Mouse (Mus musculus): ENCODE data around the gene Cplx3. TPM values are rescaled to one million over a fixed set of nuclear protein-coding genes. Genes with fewer than 3 reads are reported as not detected.

Cplx3 gene
- polyA plus RNA-seq, 1 experiment from 2014 or later: not detected

GRCm38 (mm10) chr9:57644944-57645893, 39.1 kb upstream of the Cplx3 start:
- ATAC-seq (replicated peaks; ENCODE audit: low FRiP score): peak; percentile 89
- Histone ChIP-seq H3K9me3 (replicated peaks) (no peaks in the 10 kb centered on the region), H3K4me3 (replicated peaks) (peak overlapping the region; percentile 95), H3K36me3 (peaks cover 9% of the 10 kb centered on the region), H3K27ac (peak overlapping the region; percentile 98), H3K27me3 (no peaks in the 10 kb centered on the region), H3K4me2 (peak overlapping the region; percentile 92), H3K9ac (peak overlapping the region; percentile 100), H3K4me1 (peaks cover 51% of the 10 kb centered on the region)
- WGBS: under 1% methylated on average over 81 of the region's 85 CpGs

DNA sequence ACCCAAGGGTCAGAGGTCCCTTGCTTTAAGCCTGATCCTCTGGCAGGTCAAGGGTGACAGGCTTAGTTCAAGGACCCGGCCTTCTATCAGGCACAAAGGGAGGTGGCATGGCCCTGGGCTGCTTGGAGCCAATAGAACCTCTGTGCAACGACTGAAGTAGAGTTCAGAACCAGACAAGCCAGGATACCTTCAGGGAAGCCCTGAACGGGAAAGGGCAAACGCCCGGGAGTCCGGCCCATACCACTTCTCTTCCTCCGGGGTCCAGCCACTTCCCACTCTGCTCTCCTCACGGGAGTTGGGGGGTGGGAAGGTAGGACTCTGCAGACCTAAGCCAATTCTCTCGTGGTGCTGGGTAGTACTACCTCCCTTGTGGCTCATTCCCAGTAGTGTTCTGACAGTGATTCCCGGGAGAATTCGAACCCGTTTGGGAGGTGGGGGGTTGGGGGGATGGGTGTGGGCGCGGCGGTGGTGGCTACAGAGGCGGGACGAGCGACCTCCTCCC, 38.4 kb upstream of the Cplx3 start:
- Histone ChIP-seq H3K9me3 (replicated peaks) (no peaks in the 10 kb centered on the region), H3K36me3 (peaks cover 9% of the 10 kb centered on the region), H3K9ac (peak overlapping the region; percentile 100), H3K27ac (peak overlapping the region; percentile 98), H3K4me2 (peak overlapping the region; percentile 92), H3K4me1 (peaks cover 59% of the 10 kb centered on the region), H3K27me3 (no peaks in the 10 kb centered on the region), H3K4me3 (replicated peaks) (peak overlapping the region; percentile 95)
- WGBS: under 1% methylated on average over 18 of the region's 18 CpGs
- peak; percentile 1; the same call in 1 of the 2 replicates for ATAC-seq (replicated peaks; ENCODE audit: low FRiP score)

GRCm38 (mm10) chr9:57643856-57644180, 37.7 kb upstream of the Cplx3 start:
- Histone ChIP-seq H3K36me3 (peaks cover 9% of the 10 kb centered on the region), H3K9ac (peak overlapping the region; percentile 100), H3K27ac (peak overlapping the region; percentile 64), H3K4me1 (peaks cover 65% of the 10 kb centered on the region), H3K4me2 (peak overlapping the region; percentile 92), H3K4me3 (replicated peaks) (peak overlapping the region; percentile 95), H3K27me3 (no peaks in the 10 kb centered on the region), H3K9me3 (replicated peaks) (no peaks in the 10 kb centered on the region)
- ATAC-seq (replicated peaks; ENCODE audit: low FRiP score): no peak
- 25% methylated on average over 7 of the region's 7 CpGs for WGBS

DNA sequence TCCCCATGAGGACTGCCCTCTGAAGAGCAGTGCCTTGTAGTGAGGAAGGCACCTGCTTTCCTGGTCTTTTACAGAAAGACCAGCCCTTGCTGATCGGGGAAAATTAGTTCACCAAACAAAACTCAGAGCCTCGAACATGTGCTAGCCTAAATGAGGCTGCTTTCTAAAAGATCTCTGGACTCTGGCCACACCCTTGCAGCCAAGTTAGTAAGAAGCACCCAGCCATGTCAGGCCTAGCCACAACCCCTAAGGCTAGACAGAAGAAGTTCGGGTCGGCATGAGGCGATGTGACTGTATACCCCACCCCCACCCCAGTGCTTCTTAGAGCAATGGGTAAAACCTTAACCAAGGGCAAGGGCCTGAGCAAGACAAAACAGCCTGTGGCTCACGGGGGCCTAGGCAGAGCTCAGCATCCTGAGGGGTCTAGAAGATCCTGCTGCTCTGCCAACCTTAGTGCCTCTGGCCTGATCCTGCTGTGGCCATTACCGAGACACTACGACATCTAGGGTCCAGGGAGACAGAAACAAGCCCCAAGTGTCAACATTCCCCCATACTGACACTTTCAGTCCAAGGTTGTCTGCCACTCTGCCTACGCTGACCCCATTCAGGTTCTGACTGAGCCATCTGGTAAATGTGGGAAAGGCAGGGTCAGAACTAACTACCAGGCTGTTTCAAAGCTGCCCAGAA, 37.2 kb upstream of the Cplx3 start:
- peak overlapping the region; percentile 95 for H3K4me3 ChIP-seq (replicated peaks)
- peak overlapping the region; percentile 92 for H3K4me2 ChIP-seq
- H3K27me3 ChIP-seq: no peaks in the 10 kb centered on the region
- H3K9me3 ChIP-seq (replicated peaks): no peaks in the 10 kb centered on the region
- ATAC-seq (replicated peaks; ENCODE audit: low FRiP score): no peak
- peak overlapping the region; percentile 100 for H3K9ac ChIP-seq
- H3K27ac ChIP-seq: peak overlapping the region; percentile 64
- H3K4me1 ChIP-seq: peaks cover 70% of the 10 kb centered on the region
- WGBS: 59% methylated on average over 9 of the region's 9 CpGs
- H3K36me3 ChIP-seq: peaks cover 9% of the 10 kb centered on the region

- peak overlapping the region; percentile 64; the same call in 1 of the 2 replicates for H3K27ac ChIP-seq
- peaks cover 81% of the 10 kb centered on the region for H3K4me1 ChIP-seq
- no peak overlapping the region for H3K4me3 ChIP-seq (replicated peaks)
- H3K36me3 ChIP-seq: peaks cover 9% of the 10 kb centered on the region
- H3K9me3 ChIP-seq (replicated peaks): no peaks in the 10 kb centered on the region
- no peaks in the 10 kb centered on the region for H3K27me3 ChIP-seq
- H3K4me2 ChIP-seq: no peak overlapping the region
- WGBS: 82% methylated on average over 13 of the region's 13 CpGs
- ATAC-seq (replicated peaks; ENCODE audit: low FRiP score): no peak
- H3K9ac ChIP-seq: no peak overlapping the region
These were observed 35.9 kb upstream of the Cplx3 start for GRCm38 (mm10) chr9:57641775-57642550.

- 67% methylated on average over 1 of the region's 1 CpGs for WGBS
- no peaks in the 10 kb centered on the region for H3K9me3 ChIP-seq (replicated peaks)
- no peak for ATAC-seq (replicated peaks; ENCODE audit: low FRiP score)
- H3K27me3 ChIP-seq: no peaks in the 10 kb centered on the region
- peak overlapping the region; percentile 90 for H3K27ac ChIP-seq
- peaks cover 9% of the 10 kb centered on the region for H3K36me3 ChIP-seq
- H3K4me1 ChIP-seq: peaks cover 87% of the 10 kb centered on the region
- H3K4me2 ChIP-seq: peak overlapping the region; percentile 44
- H3K4me3 ChIP-seq (replicated peaks): no peak overlapping the region; the same call in 1 of the 2 replicates
- H3K9ac ChIP-seq: 0 out of 2 replicates have a peak overlapping the region, but pooled peaks have one; percentile 8
These were observed 34.9 kb upstream of the Cplx3 start for GRCm38 (mm10) chr9:57641022-57641421.

- Histone ChIP-seq H3K27me3 (no peaks in the 10 kb centered on the region), H3K36me3 (peaks cover 9% of the 10 kb centered on the region), H3K4me3 (replicated peaks) (peak overlapping the region; percentile 9), H3K27ac (peak overlapping the region; percentile 90), H3K4me2 (peak overlapping the region; percentile 44), H3K4me1 (peaks cover 83% of the 10 kb centered on the region), H3K9me3 (replicated peaks) (no peaks in the 10 kb centered on the region), H3K9ac (0 out of 2 replicates have a peak overlapping the region, but pooled peaks have one; percentile 8)
- ATAC-seq (replicated peaks; ENCODE audit: low FRiP score): peak; percentile 40
- WGBS: 4% methylated on average over 15 of the region's 15 CpGs
These were observed 34.3 kb upstream of the Cplx3 start for GRCm38 (mm10) chr9:57640384-57640783.

- Histone ChIP-seq H3K4me2 (peak overlapping the region; percentile 44), H3K36me3 (peaks cover 9% of the 10 kb centered on the region), H3K27me3 (no peaks in the 10 kb centered on the region), H3K27ac (peak overlapping the region; percentile 90), H3K9ac (peak overlapping the region; percentile 8; the same call in 1 of the 2 replicates), H3K4me1 (peaks cover 83% of the 10 kb centered on the region), H3K4me3 (replicated peaks) (peak overlapping the region; percentile 9), H3K9me3 (replicated peaks) (no peaks in the 10 kb centered on the region)
- 71% methylated on average over 5 of the region's 5 CpGs for WGBS
- no peak for ATAC-seq (replicated peaks; ENCODE audit: low FRiP score)
These were observed 33.7 kb upstream of the Cplx3 start for GRCm38 (mm10) chr9:57639661-57640328.

GRCm38 (mm10) chr9:57638651-57639459, 32.8 kb upstream of the Cplx3 start:
- peaks cover 9% of the 10 kb centered on the region for H3K36me3 ChIP-seq
- H3K27me3 ChIP-seq: no peaks in the 10 kb centered on the region
- H3K4me1 ChIP-seq: peaks cover 75% of the 10 kb centered on the region
- ATAC-seq (replicated peaks; ENCODE audit: low FRiP score): peak; percentile 62
- 19% methylated on average over 8 of the region's 8 CpGs for WGBS
- H3K9ac ChIP-seq: peak overlapping the region; percentile 35
- H3K4me3 ChIP-seq (replicated peaks): no peak overlapping the region
- no peaks in the 10 kb centered on the region for H3K9me3 ChIP-seq (replicated peaks)
- peak overlapping the region; percentile 90 for H3K27ac ChIP-seq
- peak overlapping the region; percentile 44 for H3K4me2 ChIP-seq

DNA sequence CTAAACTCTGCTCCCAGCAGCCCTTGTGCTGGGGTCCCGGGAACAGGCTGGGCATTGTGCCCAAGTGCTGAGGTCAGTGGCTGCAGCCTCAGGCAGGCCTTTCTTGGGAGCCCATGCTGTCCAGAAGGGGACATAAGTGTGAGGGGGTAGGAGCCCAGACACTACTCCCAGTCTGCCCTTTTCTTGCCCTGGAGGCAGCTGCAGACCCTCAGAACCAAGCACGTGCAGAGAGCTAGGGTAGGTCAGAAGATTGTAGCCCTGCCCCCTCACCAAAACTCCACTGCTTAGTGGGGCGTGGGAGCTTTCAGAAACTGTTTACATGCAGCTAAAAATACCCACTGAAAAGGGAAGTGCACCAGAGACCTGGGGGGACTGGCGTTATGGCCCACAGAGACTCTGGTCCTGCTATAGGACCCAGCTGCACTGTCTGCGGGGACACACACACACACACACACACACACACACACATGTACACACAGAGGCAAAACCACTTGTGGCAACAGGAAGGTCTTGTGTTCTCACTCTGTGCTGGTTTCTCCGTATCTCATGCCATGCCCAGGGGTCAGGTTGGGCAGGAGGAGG, 31.8 kb upstream of the Cplx3 start:
- 0 out of 2 replicates have a peak overlapping the region, but pooled peaks have one; percentile 31 for H3K9ac ChIP-seq
- ATAC-seq (replicated peaks; ENCODE audit: low FRiP score): peak; percentile 55
- H3K36me3 ChIP-seq: peaks cover 9% of the 10 kb centered on the region
- no peaks in the 10 kb centered on the region for H3K27me3 ChIP-seq
- H3K4me1 ChIP-seq: peaks cover 68% of the 10 kb centered on the region
- H3K4me3 ChIP-seq (replicated peaks): no peak overlapping the region
- H3K27ac ChIP-seq: peak overlapping the region; percentile 90
- peak overlapping the region; percentile 44 for H3K4me2 ChIP-seq
- no peaks in the 10 kb centered on the region for H3K9me3 ChIP-seq (replicated peaks)
- WGBS: 13% methylated on average over 6 of the region's 6 CpGs
